Mouse (Mus musculus) lung, embryonic 16.5 days (tissue): ENCODE results near the gene Gcnt4. TPM values are rescaled to one million over a fixed set of nuclear protein-coding genes. Genes with fewer than 3 reads are reported as not detected.
A peak's percentile ranks its signal among the peaks of the same experiment; 100 is the strongest.
"Not testable (repeated sequence)": the region's sequence is repeated elsewhere in the genome, so short reads cannot be mapped to it uniquely, and the experiment has no call there.

Experiments used
- ATAC-seq: fragments of 200-750 bp; cut with Nextera tagmentation; 2 replicates; pipeline ENCODE4 v1.8.0; 2017; ENCODE audit warnings: low read depth, mild to moderate bottlenecking, moderate library complexity
- H3K27ac ChIP-seq: fragments of 300-500 bp; sonication (generic); 2 replicates; pipeline ENCODE4 v1.5.1; 2014; ENCODE audit warnings: mild to moderate bottlenecking, control low read depth, low read length
- H3K27me3 ChIP-seq: fragments of 300-500 bp; sonication (generic); 2 replicates; pipeline ENCODE4 v1.6.1; 2014; ENCODE audit warnings: low read depth, low read length, mixed read lengths; ENCODE audit not compliant: control insufficient read depth, insufficient read depth
- H3K36me3 ChIP-seq: fragments of 300-500 bp; sonication (generic); 2 replicates; pipeline ENCODE4 v1.6.1; 2014; ENCODE audit warnings: low read length; ENCODE audit not compliant: control insufficient read depth, insufficient read depth
- H3K4me1 ChIP-seq: fragments of 300-500 bp; sonication (generic); replicated peaks from 2 replicates; pipeline ENCODE4 v1.6.1; 2014; ENCODE audit warnings: low read length, mixed read lengths; ENCODE audit not compliant: control insufficient read depth, insufficient read depth
- H3K4me2 ChIP-seq: fragments of 300-500 bp; sonication (generic); 2 replicates; pipeline ENCODE4 v1.6.1; 2014; ENCODE audit warnings: low read depth, low read length, control low read depth
- H3K4me3 ChIP-seq: fragments of 300-500 bp; sonication (generic); 2 replicates; pipeline ENCODE4 v1.5.1; 2014; ENCODE audit warnings: mild to moderate bottlenecking, low read length, control low read depth
- H3K9ac ChIP-seq: fragments of 300-500 bp; sonication (generic); 2 replicates; pipeline ENCODE4 v1.6.1; 2014; ENCODE audit warnings: low read length, control low read depth
- H3K9me3 ChIP-seq: fragments of 300-500 bp; sonication (generic); 2 replicates; pipeline ENCODE4 v1.6.1; 2016; ENCODE audit warnings: low read length; ENCODE audit not compliant: control insufficient read depth
- WGBS: fragments of 180-500 bp; shearing (Covaris S2); extraction: QIAGEN DNeasy Blood & Tissue Kit; methylation state at CpG from one replicate; pipeline ENCODE4 v1.1.7; 2014; 5-methylcytosine and 5-hydroxymethylcytosine counted together
- polyA plus RNA-seq: library from polyadenylated mRNA; unstranded; fragments of >200 nt; fragmentation: Nextera tagmentation; extraction: Ambion mirVana; gene quantifications from 2 replicates; pipeline ENCODE4 v1.2.1, GENCODE M21; 2015

Gcnt4 gene
- polyA plus RNA-seq = 0.33 and 0.39 TPM in 2 replicates

DNA sequence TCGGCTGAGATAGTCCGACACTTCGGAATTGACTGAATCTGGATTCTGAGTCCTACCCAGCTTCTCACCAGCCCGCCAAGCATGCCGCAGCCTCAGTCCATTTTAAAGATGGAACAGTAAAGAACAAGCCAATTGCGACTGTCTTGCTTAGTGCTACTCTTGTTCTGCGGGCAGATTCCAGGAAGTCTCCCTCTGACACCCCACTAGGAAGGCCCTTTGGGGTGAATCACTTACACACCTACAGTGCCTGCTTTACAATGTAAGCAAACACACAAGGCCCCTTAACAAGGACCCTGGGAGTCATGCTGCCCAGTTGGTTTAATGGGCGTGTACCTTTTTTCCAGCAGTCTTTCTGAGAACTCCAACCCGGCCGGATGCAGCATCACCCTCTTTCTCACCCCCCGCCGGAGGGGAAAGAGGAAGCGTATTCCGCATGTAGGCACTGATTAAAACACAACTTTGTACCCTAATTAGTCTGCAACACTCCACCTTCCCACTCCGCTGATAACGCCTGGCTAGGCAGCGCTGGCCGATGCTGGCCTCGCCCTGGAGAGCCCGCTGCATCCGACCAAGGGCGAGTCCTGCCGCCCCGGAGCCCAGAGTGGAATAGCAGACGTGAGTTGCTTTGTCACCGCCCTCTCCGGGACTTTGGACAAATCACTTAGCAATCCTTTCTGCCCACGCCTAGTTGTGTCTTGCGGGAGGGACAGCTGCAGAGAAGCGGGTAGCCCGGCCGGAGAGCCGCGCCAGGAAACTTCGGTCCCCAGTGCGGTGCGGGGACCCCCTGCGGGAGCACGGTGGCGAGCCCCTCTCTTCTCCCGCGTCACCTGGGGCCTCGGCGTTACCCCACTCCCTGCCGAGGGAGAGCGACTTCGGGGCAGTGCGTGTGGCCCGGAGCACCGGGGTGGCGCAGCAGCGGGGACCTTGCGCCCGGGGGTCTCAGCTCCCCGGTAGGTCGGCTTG lies at the start of gene Gcnt4:
Gene Gcnt4, plus strand, starts transcription at position 691 of the 963 bp plus-strand sequence.
- Histone ChIP-seq H3K27ac (no peak within 1 kb of the TSS), H3K4me1 (peaks cover 3% of the 10 kb centered on the region; the same call in 1 of the 2 replicates), H3K27me3 (peaks cover 16% of the 10 kb centered on the region), H3K4me3 (peak within 1 kb of the TSS; percentile 85), H3K4me2 (peak within 1 kb of the TSS; percentile 99), H3K9ac (peak within 1 kb of the TSS; percentile 80), H3K9me3 (no peaks in the 10 kb centered on the region), H3K36me3 (no peaks in the 10 kb centered on the region)
- WGBS = 9% methylated on average over 51 of the region's 56 CpGs
- peak; percentile 89 for ATAC-seq

GRCm38 (mm10) chr13:96878220-96879057 lies 46.0 kb upstream of the Gcnt4 start:
- WGBS = 63% methylated on average over 12 of the region's 12 CpGs
- H3K27ac ChIP-seq = no peak overlapping the region
- no peaks in the 10 kb centered on the region for H3K36me3 ChIP-seq
- no peak for ATAC-seq
- no peak overlapping the region for H3K4me2 ChIP-seq
- H3K9ac ChIP-seq = no peak overlapping the region
- no peaks in the 10 kb centered on the region for H3K4me1 ChIP-seq
- no peaks in the 10 kb centered on the region for H3K9me3 ChIP-seq
- no peak overlapping the region for H3K4me3 ChIP-seq
- no peaks in the 10 kb centered on the region for H3K27me3 ChIP-seq

GRCm38 (mm10) chr13:96884534-96884933 lies 40.0 kb upstream of the Gcnt4 start:
- no peak overlapping the region for H3K4me3 ChIP-seq
- H3K9me3 ChIP-seq = no peaks in the 10 kb centered on the region
- no peak overlapping the region for H3K9ac ChIP-seq
- no peaks in the 10 kb centered on the region for H3K36me3 ChIP-seq
- no peaks in the 10 kb centered on the region for H3K27me3 ChIP-seq
- no peak for ATAC-seq
- H3K27ac ChIP-seq = no peak overlapping the region
- no peak overlapping the region for H3K4me2 ChIP-seq
- 46% methylated on average over 1 of the region's 1 CpGs for WGBS
- H3K4me1 ChIP-seq = no peaks in the 10 kb centered on the region

- H3K27me3 ChIP-seq = no peaks in the 10 kb centered on the region
- WGBS = 17% methylated on average over 2 of the region's 2 CpGs
- H3K4me3 ChIP-seq = no peak overlapping the region
- H3K4me1 ChIP-seq = no peaks in the 10 kb centered on the region
- no peak overlapping the region for H3K9ac ChIP-seq
- no peak for ATAC-seq
- H3K27ac ChIP-seq = no peak overlapping the region
- H3K9me3 ChIP-seq = no peaks in the 10 kb centered on the region
- H3K4me2 ChIP-seq = no peak overlapping the region
- no peaks in the 10 kb centered on the region for H3K36me3 ChIP-seq
Measured at GRCm38 (mm10) chr13:96889985-96890384, 34.5 kb upstream of the Gcnt4 start.

- no peak overlapping the region for H3K27ac ChIP-seq
- H3K4me3 ChIP-seq = no peak overlapping the region
- H3K4me2 ChIP-seq = no peak overlapping the region
- H3K36me3 ChIP-seq = no peaks in the 10 kb centered on the region
- no peaks in the 10 kb centered on the region for H3K27me3 ChIP-seq
- no peak overlapping the region for H3K9ac ChIP-seq
- H3K9me3 ChIP-seq = no peaks in the 10 kb centered on the region
- 77% methylated on average over 2 of the region's 2 CpGs for WGBS
- no peak for ATAC-seq
- no peaks in the 10 kb centered on the region for H3K4me1 ChIP-seq
Measured at GRCm38 (mm10) chr13:96895144-96895543, 29.3 kb upstream of the Gcnt4 start.

- H3K4me1 ChIP-seq = no peaks in the 10 kb centered on the region
- no peaks in the 10 kb centered on the region for H3K9me3 ChIP-seq
- H3K4me3 ChIP-seq = no peak overlapping the region
- no peak for ATAC-seq
- H3K36me3 ChIP-seq = no peaks in the 10 kb centered on the region
- no peak overlapping the region for H3K9ac ChIP-seq
- H3K27ac ChIP-seq = no peak overlapping the region
- no peak overlapping the region for H3K4me2 ChIP-seq
- no peaks in the 10 kb centered on the region for H3K27me3 ChIP-seq
- WGBS = 52% methylated on average over 3 of the region's 3 CpGs
Measured at GRCm38 (mm10) chr13:96906717-96907116, 17.8 kb upstream of the Gcnt4 start.

GRCm38 (mm10) chr13:96911202-96911601 lies 13.3 kb upstream of the Gcnt4 start:
- 82% methylated on average over 3 of the region's 3 CpGs for WGBS

DNA sequence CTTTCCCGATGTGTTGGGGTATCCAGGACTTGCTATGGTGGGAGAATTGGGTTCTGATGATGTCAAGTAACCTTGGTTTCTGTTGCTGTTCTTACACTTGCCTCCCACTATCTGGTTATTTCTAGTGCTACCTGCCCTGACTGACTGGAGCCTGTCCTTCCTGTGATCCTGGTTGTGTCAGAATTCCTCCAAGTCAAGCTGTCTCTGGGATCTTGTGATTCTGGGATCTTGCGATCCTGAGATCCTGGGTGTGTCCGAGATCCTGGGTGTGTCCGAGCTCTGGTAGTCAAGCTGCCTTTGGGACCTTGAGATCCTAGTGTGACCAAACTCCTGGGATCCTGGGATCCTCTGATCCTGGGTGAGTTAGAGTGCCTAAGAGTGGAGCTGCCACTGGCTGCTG lies 1.4 kb upstream of the Gcnt4 start:
- H3K9me3 ChIP-seq, H3K9ac ChIP-seq, H3K27ac ChIP-seq, H3K4me2 ChIP-seq, H3K36me3 ChIP-seq, H3K4me3 ChIP-seq, ATAC-seq, H3K4me1 ChIP-seq: not testable (repeated sequence)
- peaks cover 16% of the 10 kb centered on the region for H3K27me3 ChIP-seq
- 92% methylated on average over 4 of the region's 4 CpGs for WGBS

More at GRCm38 (mm10) chr13:96911202-96911601, 13.3 kb upstream of the Gcnt4 start:
- H3K4me3 ChIP-seq = no peak overlapping the region
- H3K4me2 ChIP-seq = no peak overlapping the region
- no peak overlapping the region for H3K9ac ChIP-seq
- H3K36me3 ChIP-seq = no peaks in the 10 kb centered on the region
- no peak overlapping the region for H3K27ac ChIP-seq
- ATAC-seq = no peak
- no peaks in the 10 kb centered on the region for H3K9me3 ChIP-seq
- H3K4me1 ChIP-seq = no peaks in the 10 kb centered on the region
- no peaks in the 10 kb centered on the region for H3K27me3 ChIP-seq
